Mouse (Mus musculus) stomach, embryonic 14.5 days (tissue): ENCODE results near the gene Zfp36l1. TPM values are rescaled to one million over a fixed set of nuclear protein-coding genes. Genes with fewer than 3 reads are reported as not detected.

ENCODE experiments used
- ATAC-seq: fragments of 200-750 bp; cut with Nextera tagmentation; 2 replicates; pipeline ENCODE4 v1.8.0; 2017; ENCODE audit warnings: low read depth, moderate TSS enrichment; ENCODE audit not compliant: insufficient number of reproducible peaks, insufficient read depth, low FRiP score
- H3K27ac ChIP-seq: fragments of 300-500 bp; sonication (generic); 2 replicates; pipeline ENCODE4 v1.5.1; 2014; ENCODE audit warnings: mild to moderate bottlenecking, low read length, moderate library complexity, mixed read lengths
- H3K27me3 ChIP-seq: fragments of 300-500 bp; sonication (generic); 2 replicates; pipeline ENCODE4 v1.6.1; 2014; ENCODE audit warnings: low read length, control low read depth, mixed read lengths; ENCODE audit not compliant: control insufficient read depth, insufficient read depth
- H3K36me3 ChIP-seq: fragments of 300-500 bp; sonication (generic); 2 replicates; pipeline ENCODE4 v1.6.1; 2014; ENCODE audit warnings: mild to moderate bottlenecking, control low read depth, low read length, moderate library complexity, mixed read lengths; ENCODE audit not compliant: control insufficient read depth, insufficient read depth
- H3K4me1 ChIP-seq: fragments of 300-500 bp; sonication (generic); 2 replicates; pipeline ENCODE4 v1.6.1; 2014; ENCODE audit warnings: low read length, control low read depth, mixed read lengths; ENCODE audit not compliant: control insufficient read depth, insufficient read depth
- H3K4me2 ChIP-seq: fragments of 300-500 bp; sonication (generic); replicated peaks from 2 replicates; pipeline ENCODE4 v1.6.1; 2014; ENCODE audit warnings: low read depth, low read length, control low read depth
- H3K4me3 ChIP-seq: fragments of 300-500 bp; sonication (generic); 2 replicates; pipeline ENCODE4 v1.5.1; 2014; ENCODE audit warnings: low read depth, low read length, control low read depth
- H3K9ac ChIP-seq: fragments of 300-500 bp; sonication (generic); replicated peaks from 2 replicates; pipeline ENCODE4 v1.6.1; 2014; ENCODE audit warnings: low read depth, mild to moderate bottlenecking, control low read depth, low read length, moderate library complexity, mixed read lengths
- H3K9me3 ChIP-seq: fragments of 300-500 bp; sonication (generic); 2 replicates; pipeline ENCODE4 v1.6.1; 2016; ENCODE audit warnings: low read depth, low read length, control low read depth; ENCODE audit not compliant: control insufficient read depth
- WGBS: fragments of 180-500 bp; shearing (Covaris S2); extraction: QIAGEN DNeasy Blood & Tissue Kit; methylation state at CpG from one replicate; pipeline ENCODE4 v1.1.7; 2014; 5-methylcytosine and 5-hydroxymethylcytosine counted together
- polyA plus RNA-seq: library from polyadenylated mRNA; unstranded; fragments of >200 nt; fragmentation: Nextera tagmentation; extraction: Ambion mirVana; gene quantifications from 2 replicates; pipeline ENCODE4 v1.2.1, GENCODE M21; 2014

The Zfp36l1 gene
- polyA plus RNA-seq, 1 experiment from 2014 or later = 245 TPM

DNA sequence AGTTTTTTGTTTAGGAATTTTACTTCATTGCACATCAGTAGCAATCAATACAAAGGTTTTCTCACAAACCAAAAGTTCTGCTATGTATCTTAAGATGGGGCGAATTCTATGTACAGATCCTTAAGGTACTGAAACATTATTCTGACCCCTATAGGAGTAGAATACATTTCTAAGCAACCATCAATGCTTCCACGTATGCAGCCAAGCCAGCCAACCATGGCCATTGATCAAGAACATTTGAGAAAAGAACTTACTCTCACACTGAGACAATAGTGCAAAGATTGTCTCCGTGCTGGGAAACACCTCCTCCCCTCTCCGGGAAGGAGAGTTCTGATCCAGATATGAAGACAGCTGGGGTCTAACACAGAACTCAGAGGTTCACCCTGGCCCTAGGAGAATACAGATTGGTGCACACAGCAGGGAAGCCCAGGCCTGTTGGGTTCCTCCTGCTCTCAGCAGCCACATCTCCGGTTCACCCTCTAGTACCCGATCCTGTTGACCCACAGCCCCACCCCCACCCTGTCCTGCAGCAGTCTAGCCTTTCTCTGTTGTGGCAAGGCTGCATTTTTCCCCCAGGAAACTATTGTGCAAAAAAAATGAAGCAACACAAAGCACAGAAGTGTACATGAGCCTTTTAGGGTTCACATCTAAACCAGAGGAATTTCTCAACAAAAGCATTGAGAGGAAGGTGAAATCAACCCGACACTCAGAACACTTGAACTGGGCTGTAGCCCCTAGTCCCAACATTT lies 49.2 kb downstream of the Zfp36l1 start:
- H3K27ac ChIP-seq = peak overlapping the region; percentile 89; the same call in 1 of the 2 replicates
- no peak overlapping the region for H3K4me2 ChIP-seq
- ATAC-seq = no peak
- no peak overlapping the region for H3K4me3 ChIP-seq
- WGBS = 44% methylated on average over 7 of the region's 7 CpGs
- no peak overlapping the region for H3K9ac ChIP-seq
- no peaks in the 10 kb centered on the region for H3K9me3 ChIP-seq
- peaks cover 30% of the 10 kb centered on the region for H3K4me1 ChIP-seq
- H3K27me3 ChIP-seq = no peaks in the 10 kb centered on the region
- no peaks in the 10 kb centered on the region for H3K36me3 ChIP-seq

DNA sequence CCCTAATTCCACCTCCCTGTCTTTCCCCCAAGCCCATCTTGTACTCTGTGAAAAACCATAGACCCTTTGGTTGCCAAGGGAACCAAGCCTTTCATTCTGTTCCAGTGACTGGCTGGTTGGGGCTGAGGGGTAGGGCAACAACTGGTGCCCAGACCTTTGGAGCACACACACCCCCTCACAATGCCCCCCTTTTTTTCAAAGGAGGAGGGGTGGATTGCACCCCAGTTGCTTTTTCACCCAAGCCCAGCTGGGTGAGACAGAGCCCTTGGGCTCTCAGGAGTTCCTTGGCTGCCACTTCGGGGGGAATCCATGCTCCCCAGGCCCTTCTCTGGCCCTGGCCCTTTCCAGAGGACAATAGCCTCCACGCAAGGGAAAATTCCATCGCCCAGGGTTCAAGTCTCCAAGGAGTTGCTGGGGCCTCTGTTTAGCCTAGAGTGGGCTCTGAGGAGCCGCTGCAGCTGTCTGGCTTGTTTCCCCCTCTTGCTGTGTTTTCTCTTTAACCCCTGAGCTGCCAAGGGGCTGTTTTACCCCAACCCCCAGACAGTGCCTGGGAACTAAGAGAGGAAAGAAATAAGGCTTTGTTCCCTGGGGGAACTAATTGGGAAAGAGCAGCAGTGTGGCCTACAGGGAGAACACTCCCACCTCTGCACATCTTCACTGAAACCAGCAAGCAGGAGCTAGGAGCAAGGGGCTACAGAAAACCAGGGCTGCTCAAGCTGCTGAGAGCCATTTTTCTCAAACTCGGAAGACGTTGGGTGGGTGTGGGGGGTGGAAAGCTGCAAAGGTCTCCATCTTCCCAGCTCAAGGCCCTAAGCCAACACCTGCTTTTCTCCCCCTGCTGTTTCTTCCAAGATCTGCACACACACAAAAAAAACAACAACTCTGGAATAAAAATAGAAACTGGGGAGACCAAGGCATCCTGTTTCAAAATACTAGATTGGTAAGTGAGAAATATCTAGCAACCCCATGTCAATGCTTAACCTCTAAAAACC lies 50.1 kb downstream of the Zfp36l1 start:
- Histone ChIP-seq H3K27me3 (no peaks in the 10 kb centered on the region), H3K4me3 (no peak overlapping the region), H3K9me3 (no peaks in the 10 kb centered on the region), H3K36me3 (no peaks in the 10 kb centered on the region), H3K4me1 (peaks cover 30% of the 10 kb centered on the region), H3K4me2 (no peak overlapping the region; the same call in 1 of the 2 replicates), H3K9ac (no peak overlapping the region), H3K27ac (peak overlapping the region; percentile 89)
- ATAC-seq = peak; percentile 81
- WGBS = 10% methylated on average over 6 of the region's 6 CpGs

DNA sequence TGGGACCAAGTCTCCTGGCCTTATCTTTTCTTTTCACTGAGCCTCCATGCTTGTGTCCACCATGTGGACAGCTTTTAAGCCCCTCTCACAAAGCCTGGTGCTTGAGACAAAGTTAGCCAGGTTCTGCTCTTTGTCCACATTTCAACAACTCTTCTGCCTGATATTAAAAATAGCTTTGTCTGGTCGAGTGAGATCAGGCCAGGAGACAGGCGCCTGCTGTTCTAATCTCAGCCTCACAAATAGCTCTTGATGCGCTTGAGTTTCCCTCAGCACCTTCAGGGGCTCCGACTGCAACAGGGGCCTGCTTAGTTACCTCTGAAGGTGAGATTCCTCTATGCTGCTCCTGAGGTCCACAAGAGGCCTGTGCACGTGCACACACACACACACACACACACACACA lies 51.0 kb downstream of the Zfp36l1 start:
- 0 out of 2 replicates have a peak, but pooled peaks have one; percentile 24 for ATAC-seq
- WGBS = 30% methylated on average over 5 of the region's 5 CpGs
- Histone ChIP-seq H3K4me2 (no peak overlapping the region), H3K27me3 (no peaks in the 10 kb centered on the region), H3K9me3 (no peaks in the 10 kb centered on the region), H3K9ac (no peak overlapping the region), H3K27ac (peak overlapping the region; percentile 89), H3K4me1 (peaks cover 35% of the 10 kb centered on the region), H3K36me3 (no peaks in the 10 kb centered on the region), H3K4me3 (no peak overlapping the region)

DNA sequence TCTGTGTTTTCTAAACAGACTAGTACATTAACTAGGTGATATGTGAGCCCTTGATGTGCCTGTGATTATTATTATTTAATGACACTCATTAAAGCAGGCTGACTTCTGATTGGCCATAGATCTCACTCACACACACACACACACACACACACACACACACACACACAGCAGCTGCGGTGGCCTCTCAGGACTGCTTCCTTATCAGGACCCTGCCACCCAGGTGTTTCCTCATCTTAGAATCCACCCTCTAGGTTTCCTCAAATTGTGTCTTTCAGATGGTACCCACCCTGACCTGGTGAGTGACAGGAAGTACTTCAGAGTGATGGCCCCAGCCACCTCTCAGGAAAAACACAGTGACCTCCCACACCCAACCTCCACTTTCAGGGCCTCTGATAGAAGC lies 52.0 kb downstream of the Zfp36l1 start:
- no peak for ATAC-seq
- Histone ChIP-seq H3K36me3 (no peaks in the 10 kb centered on the region), H3K27ac (no peak overlapping the region; the same call in 1 of the 2 replicates), H3K9ac (no peak overlapping the region), H3K9me3 (no peaks in the 10 kb centered on the region), H3K4me1 (peaks cover 35% of the 10 kb centered on the region), H3K4me2 (no peak overlapping the region), H3K27me3 (no peaks in the 10 kb centered on the region), H3K4me3 (no peak overlapping the region)
- WGBS = 57% methylated on average over 1 of the region's 1 CpGs

DNA sequence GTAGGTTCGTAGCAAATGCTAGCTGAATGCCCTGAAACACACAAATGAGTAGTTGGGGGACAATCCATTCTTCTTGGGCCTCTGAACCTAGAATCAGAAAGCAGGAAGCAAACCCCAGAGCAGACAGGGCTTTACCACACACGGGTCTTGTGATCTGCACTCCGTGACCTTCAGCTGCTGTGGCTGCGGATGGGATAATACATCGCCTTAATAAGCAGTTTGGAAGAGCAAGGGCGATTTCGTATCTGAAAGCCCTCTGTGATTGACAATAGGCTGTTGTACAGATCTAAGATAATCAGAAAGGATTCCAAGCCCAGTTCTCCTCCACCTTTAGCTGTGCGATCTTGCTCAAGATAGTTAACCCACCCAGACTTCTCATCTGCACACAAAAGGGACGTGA lies 52.5 kb downstream of the Zfp36l1 start:
- no peak overlapping the region for H3K4me2 ChIP-seq
- H3K27ac ChIP-seq = peak overlapping the region; percentile 30; the same call in 1 of the 2 replicates
- no peak for ATAC-seq
- H3K4me3 ChIP-seq = no peak overlapping the region
- no peak overlapping the region for H3K9ac ChIP-seq
- no peaks in the 10 kb centered on the region for H3K27me3 ChIP-seq
- no peaks in the 10 kb centered on the region for H3K9me3 ChIP-seq
- H3K4me1 ChIP-seq = peaks cover 35% of the 10 kb centered on the region
- H3K36me3 ChIP-seq = no peaks in the 10 kb centered on the region
- WGBS = 60% methylated on average over 9 of the region's 9 CpGs

DNA sequence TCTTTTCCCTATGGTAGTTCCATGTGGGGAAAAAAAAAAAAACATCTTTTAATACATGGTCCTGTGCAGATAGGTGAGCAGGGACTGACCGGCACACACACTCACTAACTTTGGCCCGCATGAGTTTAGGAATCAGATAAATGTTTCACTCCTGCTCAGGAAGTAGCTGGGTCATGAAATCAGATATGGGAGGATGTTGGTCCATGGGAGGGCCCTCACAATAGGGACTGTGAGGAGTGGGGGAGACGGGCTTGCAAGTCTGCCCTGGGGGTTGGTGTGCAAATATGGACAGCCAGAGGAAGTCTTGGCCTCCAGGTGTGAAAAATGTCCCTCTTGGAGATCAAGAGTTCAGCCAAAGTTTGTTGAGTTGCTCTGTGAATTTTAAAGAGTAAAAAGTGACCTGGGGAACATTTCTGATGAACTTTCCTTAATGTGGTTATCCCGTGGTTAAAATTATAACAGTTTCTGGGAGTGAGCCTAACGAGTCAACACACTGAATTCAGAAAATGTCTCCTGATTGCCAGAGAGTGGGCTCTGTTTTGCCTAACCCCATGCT lies 53.0 kb downstream of the Zfp36l1 start:
- 52% methylated on average over 5 of the region's 5 CpGs for WGBS
- H3K4me3 ChIP-seq = no peak overlapping the region
- no peak overlapping the region for H3K4me2 ChIP-seq
- no peak overlapping the region for H3K9ac ChIP-seq
- no peaks in the 10 kb centered on the region for H3K36me3 ChIP-seq
- ATAC-seq = no peak
- no peaks in the 10 kb centered on the region for H3K9me3 ChIP-seq
- peaks cover 35% of the 10 kb centered on the region for H3K4me1 ChIP-seq
- H3K27me3 ChIP-seq = no peaks in the 10 kb centered on the region
- peak overlapping the region; percentile 30; the same call in 1 of the 2 replicates for H3K27ac ChIP-seq

Other genes starting within 250 kb of the Zfp36l1 start
- 80.4 and 81.7 TPM in 2 replicates for gene Actn1, start 147.4 kb upstream of the Zfp36l1 start, polyA plus RNA-seq